ENCODE assay signal across 8 mouse cellular contexts in the genomic region with DNA sequence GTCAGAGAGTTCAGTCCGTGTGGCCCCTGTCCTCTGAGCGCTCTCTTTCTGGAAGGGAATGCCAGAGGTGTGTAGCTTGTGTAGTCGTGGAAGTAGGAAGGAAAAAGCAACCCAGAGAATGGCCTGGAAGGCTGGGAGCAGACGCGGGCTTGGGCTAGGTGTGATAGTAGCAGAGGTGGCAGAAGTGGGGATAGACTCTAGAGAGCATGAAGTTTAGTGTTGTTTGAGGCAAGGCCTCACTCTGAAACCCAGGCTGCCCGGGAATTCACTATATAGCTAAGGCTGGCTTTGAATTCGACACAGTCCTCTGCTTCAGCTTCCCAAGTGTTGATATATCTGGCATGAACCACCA. TPM values are rescaled to one million over a fixed set of nuclear protein-coding genes. Genes with fewer than 3 reads are reported as not detected.
DNase-seq lines count a peak whose midpoint lies in the region; ATAC-seq lines count a peak whose summit lies in the region.

No protein-coding gene starts in this region.

- peak overlapping the region; percentile 83 for H3K4me3 ChIP-seq in heart, embryonic 12.5 days
- H3K4me3 ChIP-seq in hindbrain, embryonic 14.5 days (replicated peaks; ENCODE audit: low read length): peak overlapping the region; percentile 87
- H3K4me3 ChIP-seq in midbrain, embryonic 12.5 days: peak overlapping the region; percentile 94

- H3K4me2 ChIP-seq in heart, embryonic 12.5 days: peak overlapping the region; percentile 93
- H3K4me2 ChIP-seq in hindbrain, embryonic 14.5 days (replicated peaks): peak overlapping the region; percentile 89
- peak overlapping the region; percentile 65 for H3K4me2 ChIP-seq in midbrain, embryonic 12.5 days (replicated peaks)

- 1% methylated on average over 7 of the region's 7 CpGs for WGBS in heart, embryonic 12.5 days
- 0% methylated on average over 7 of the region's 7 CpGs for WGBS in hindbrain, embryonic 14.5 days
- WGBS in midbrain, embryonic 12.5 days: 4% methylated on average over 7 of the region's 7 CpGs

- intact Hi-C loops in gastrocnemius, postnatal 36 days (cut with DNase I): no loop called here

- no peaks in the 10 kb centered on the region for H3K9me3 ChIP-seq in heart, embryonic 12.5 days (replicated peaks)
- no peaks in the 10 kb centered on the region for H3K9me3 ChIP-seq in hindbrain, embryonic 14.5 days (ENCODE audit: control insufficient read depth, low read length)
- H3K9me3 ChIP-seq in midbrain, embryonic 12.5 days: no peaks in the 10 kb centered on the region

- H3K36me3 ChIP-seq in heart, embryonic 12.5 days: peaks cover 27% of the 10 kb centered on the region
- H3K36me3 ChIP-seq in hindbrain, embryonic 14.5 days (replicated peaks; ENCODE audit: control insufficient read depth, insufficient read depth): peaks cover 26% of the 10 kb centered on the region
- peaks cover 23% of the 10 kb centered on the region for H3K36me3 ChIP-seq in midbrain, embryonic 12.5 days

- ATAC-seq in heart, embryonic 12.5 days (ENCODE audit: insufficient number of reproducible peaks, low FRiP score): 0 out of 2 replicates have a peak, but pooled peaks have one; percentile 13
- no peak for ATAC-seq in hindbrain, embryonic 14.5 days (ENCODE audit: low FRiP score)
- no peak for ATAC-seq in midbrain, embryonic 12.5 days (ENCODE audit: low FRiP score, low read depth)

- H3K9ac ChIP-seq in heart, embryonic 12.5 days: peak overlapping the region; percentile 83
- H3K9ac ChIP-seq in hindbrain, embryonic 14.5 days: peak overlapping the region; percentile 74
- peak overlapping the region; percentile 86 for H3K9ac ChIP-seq in midbrain, embryonic 12.5 days (replicated peaks)

- H3K27ac ChIP-seq in heart, embryonic 12.5 days (ENCODE audit: poor library complexity, severe bottlenecking): 0 out of 2 replicates have a peak overlapping the region, but pooled peaks have one; percentile 4
- H3K27ac ChIP-seq in hindbrain, embryonic 14.5 days: peak overlapping the region; percentile 36; the same call in 1 of the 2 replicates
- H3K27ac ChIP-seq in midbrain, embryonic 12.5 days (replicated peaks): peak overlapping the region; percentile 52

- DNase-seq in heart, adult 11 months: no peak
- DNase-seq in MN1 (ENCODE audit: low spot score): peak; percentile 32
- no peak for DNase-seq in hindbrain, embryonic 14.5 days (ENCODE audit: low spot score)
- DNase-seq in thymus, adult 18-20 months: no peak
- no peak for DNase-seq in gastrocnemius, postnatal 36 days
- DNase-seq in left cerebral cortex, adult 9 months (ENCODE audit: low spot score in 2 of 2): no peak

- H3K4me1 ChIP-seq in heart, embryonic 12.5 days (replicated peaks): peaks cover 16% of the 10 kb centered on the region; the same call in 1 of the 2 replicates
- H3K4me1 ChIP-seq in hindbrain, embryonic 14.5 days (replicated peaks; ENCODE audit: control insufficient read depth, insufficient read depth, low read length): peaks cover 19% of the 10 kb centered on the region
- peaks cover 19% of the 10 kb centered on the region for H3K4me1 ChIP-seq in midbrain, embryonic 12.5 days

- no peaks in the 10 kb centered on the region for H3K27me3 ChIP-seq in heart, embryonic 12.5 days (replicated peaks)
- no peaks in the 10 kb centered on the region for H3K27me3 ChIP-seq in hindbrain, embryonic 14.5 days (ENCODE audit: control insufficient read depth, insufficient read depth, low read length)
- no peaks in the 10 kb centered on the region for H3K27me3 ChIP-seq in midbrain, embryonic 12.5 days

RNA-seq across cellular contexts. Expression of a gene that starts 0.5 kb away (rescaled TPM):
- 6.3 and 6.6 TPM in 2 replicates for polyA plus RNA-seq in heart, embryonic 12.5 days (2016; fragmentation: Nextera tagmentation; extraction: Ambion mirVana)
- 18.3 and 19.1 TPM in 2 replicates for polyA plus RNA-seq in hindbrain, embryonic 14.5 days (2014; fragmentation: Nextera tagmentation; extraction: Ambion mirVana)
- 9.7 and 11.9 TPM in 2 replicates for polyA plus RNA-seq in midbrain, embryonic 12.5 days (2016; fragmentation: Nextera tagmentation; extraction: Ambion mirVana)
- 1 to 10 TPM in 1 of 2 experiments, under 1 TPM in 1; 0.66 to 1.2 TPM for total RNA-seq in gastrocnemius, postnatal 36 days (2021)

RNA-seq across cellular contexts. Expression of a gene that starts 0.7 kb away (rescaled TPM):
- 265 and 289 TPM in 2 replicates for polyA plus RNA-seq in heart, embryonic 12.5 days (2016; fragmentation: Nextera tagmentation; extraction: Ambion mirVana)
- 273 and 298 TPM in 2 replicates for polyA plus RNA-seq in hindbrain, embryonic 14.5 days (2014; fragmentation: Nextera tagmentation; extraction: Ambion mirVana)
- 314 and 327 TPM in 2 replicates for polyA plus RNA-seq in midbrain, embryonic 12.5 days (2016; fragmentation: Nextera tagmentation; extraction: Ambion mirVana)
- 10 to 100 TPM; 65.9 to 67.1 TPM for total RNA-seq in gastrocnemius, postnatal 36 days (2021)

RNA-seq across cellular contexts. Expression of a gene that starts 23.5 kb away (rescaled TPM):
- polyA plus RNA-seq in heart, embryonic 12.5 days (2016; fragmentation: Nextera tagmentation; extraction: Ambion mirVana): 0.28 and 0.44 TPM in 2 replicates
- 8.9 and 10.3 TPM in 2 replicates for polyA plus RNA-seq in hindbrain, embryonic 14.5 days (2014; fragmentation: Nextera tagmentation; extraction: Ambion mirVana)
- polyA plus RNA-seq in midbrain, embryonic 12.5 days (2016; fragmentation: Nextera tagmentation; extraction: Ambion mirVana): 0.48 and 1.2 TPM in 2 replicates
- total RNA-seq in gastrocnemius, postnatal 36 days (2021): 1 to 10 TPM in 1 of 2 experiments, under 1 TPM in 1; 0.97 to 1.8 TPM

RNA-seq across cellular contexts. Expression of a gene that starts 32.8 kb away (rescaled TPM):
- polyA plus RNA-seq in heart, embryonic 12.5 days (2016; fragmentation: Nextera tagmentation; extraction: Ambion mirVana): 24.2 and 24.3 TPM in 2 replicates
- polyA plus RNA-seq in hindbrain, embryonic 14.5 days (2014; fragmentation: Nextera tagmentation; extraction: Ambion mirVana): 12.9 and 14.3 TPM in 2 replicates
- polyA plus RNA-seq in midbrain, embryonic 12.5 days (2016; fragmentation: Nextera tagmentation; extraction: Ambion mirVana): 11.4 and 11.5 TPM in 2 replicates
- 10 to 100 TPM; 11.8 to 13.5 TPM for total RNA-seq in gastrocnemius, postnatal 36 days (2021)
